Mouse (Mus musculus): Measurements from ENCODE around the gene Prl7c1. TPM values are rescaled to one million over a fixed set of nuclear protein-coding genes. Genes with fewer than 3 reads are reported as not detected.

Prl7c1 gene
- polyA plus RNA-seq (2014; fragmentation: Illumina TruSeq; extraction: RNeasy Lipid Tissue Mini Kit (QIAGEN cat#74804); ENCODE audit: low read depth, low replicate concordance): not detected

GRCm38 (mm10) chr13:27780704-27781103 lies at the start of gene Prl7c1:
Gene Prl7c1 (minus strand): TSS chr13:27780804.

GRCm38 (mm10) chr13:27801354-27801753 lies 20.8 kb upstream of the Prl7c1 start, which contains the start of gene Prl2a1:
Gene Prl2a1 (plus strand): TSS chr13:27801654.

Other genes starting within 250 kb of the Prl7c1 start
- not detected for gene Prl8a9, start 216.2 kb downstream of the Prl7c1 start, polyA plus RNA-seq (2014; fragmentation: Illumina TruSeq; extraction: RNeasy Lipid Tissue Mini Kit (QIAGEN cat#74804); ENCODE audit: low read depth, low replicate concordance)
- not detected for gene Prl8a1, start 198.6 kb downstream of the Prl7c1 start, polyA plus RNA-seq (2014; fragmentation: Illumina TruSeq; extraction: RNeasy Lipid Tissue Mini Kit (QIAGEN cat#74804); ENCODE audit: low read depth, low replicate concordance)
- gene Prl7b1, start 170.2 kb downstream of the Prl7c1 start, polyA plus RNA-seq (2014; fragmentation: Illumina TruSeq; extraction: RNeasy Lipid Tissue Mini Kit (QIAGEN cat#74804); ENCODE audit: low read depth, low replicate concordance): not detected
- gene Prl7a1, start 138.3 kb downstream of the Prl7c1 start, polyA plus RNA-seq (2014; fragmentation: Illumina TruSeq; extraction: RNeasy Lipid Tissue Mini Kit (QIAGEN cat#74804); ENCODE audit: low read depth, low replicate concordance): not detected
- gene Prl7a2, start 112.8 kb downstream of the Prl7c1 start, polyA plus RNA-seq (2014; fragmentation: Illumina TruSeq; extraction: RNeasy Lipid Tissue Mini Kit (QIAGEN cat#74804); ENCODE audit: low read depth, low replicate concordance): not detected
- gene Prl7d1, start 64.1 kb downstream of the Prl7c1 start, polyA plus RNA-seq (2014; fragmentation: Illumina TruSeq; extraction: RNeasy Lipid Tissue Mini Kit (QIAGEN cat#74804); ENCODE audit: low read depth, low replicate concordance): not detected
- gene Prl2a1, start 20.9 kb upstream of the Prl7c1 start, polyA plus RNA-seq (2014; fragmentation: Illumina TruSeq; extraction: RNeasy Lipid Tissue Mini Kit (QIAGEN cat#74804); ENCODE audit: low read depth, low replicate concordance): not detected
- gene Prl2c1, start 68.5 kb upstream of the Prl7c1 start, polyA plus RNA-seq (2014; fragmentation: Illumina TruSeq; extraction: RNeasy Lipid Tissue Mini Kit (QIAGEN cat#74804); ENCODE audit: low read depth, low replicate concordance): not detected
- gene Prl4a1, start 235.4 kb upstream of the Prl7c1 start, polyA plus RNA-seq (2014; fragmentation: Illumina TruSeq; extraction: RNeasy Lipid Tissue Mini Kit (QIAGEN cat#74804); ENCODE audit: low read depth, low replicate concordance): not detected